Mouse (Mus musculus) neural tube, embryonic 11.5 days (tissue): Measurements from ENCODE around the gene Rfng. TPM values are rescaled to one million over a fixed set of nuclear protein-coding genes. Genes with fewer than 3 reads are reported as not detected.

Source experiments
- ATAC-seq: fragments of 200-750 bp; cut with Nextera tagmentation; 2 replicates; pipeline ENCODE4 v1.8.0; 2017; ENCODE audit warnings: moderate number of reproducible peaks, mild to moderate bottlenecking, moderate TSS enrichment, moderate library complexity; ENCODE audit not compliant: insufficient read depth, low FRiP score, low TSS enrichment
- DNase-seq: peaks from one replicate; pipeline ENCODE4 v3.0.0-alpha.2; 2015; ENCODE audit warnings: low spot score
- H3K27ac ChIP-seq: fragments of 300-500 bp; sonication (generic); 2 replicates; pipeline ENCODE4 v1.5.1; 2014; ENCODE audit warnings: low read depth, mild to moderate bottlenecking, low read length
- H3K27me3 ChIP-seq: fragments of 300-500 bp; sonication (generic); 2 replicates; pipeline ENCODE4 v1.6.1; 2014; ENCODE audit warnings: mild to moderate bottlenecking, low read length, mixed read lengths; ENCODE audit not compliant: control insufficient read depth, insufficient read depth
- H3K36me3 ChIP-seq: fragments of 300-500 bp; sonication (generic); 2 replicates; pipeline ENCODE4 v1.6.1; 2014; ENCODE audit warnings: mild to moderate bottlenecking, low read length, moderate library complexity, mixed read lengths; ENCODE audit not compliant: control insufficient read depth, insufficient read depth
- H3K4me1 ChIP-seq: fragments of 300-500 bp; sonication (generic); 2 replicates; pipeline ENCODE4 v1.6.1; 2014; ENCODE audit warnings: low read length, mixed read lengths; ENCODE audit not compliant: control insufficient read depth, insufficient read depth
- H3K4me2 ChIP-seq: fragments of 300-500 bp; sonication (generic); 2 replicates; pipeline ENCODE4 v1.6.1; 2014; ENCODE audit warnings: low read depth, mild to moderate bottlenecking, moderate library complexity
- H3K4me3 ChIP-seq: fragments of 300-500 bp; sonication (generic); 2 replicates; pipeline ENCODE4 v1.5.1; 2014; ENCODE audit warnings: low read depth, low read length
- H3K9ac ChIP-seq: fragments of 300-500 bp; sonication (generic); 2 replicates; pipeline ENCODE4 v1.6.1; 2014; ENCODE audit warnings: mild to moderate bottlenecking, low read length
- H3K9me3 ChIP-seq: fragments of 300-500 bp; sonication (generic); 2 replicates; pipeline ENCODE4 v1.6.1; 2016; ENCODE audit warnings: low read length; ENCODE audit not compliant: control insufficient read depth
- WGBS: fragments of 180-500 bp; shearing (Covaris S2); extraction: QIAGEN DNeasy Blood & Tissue Kit; methylation state at CpG from one replicate; pipeline ENCODE4 v1.1.7; 2014; 5-methylcytosine and 5-hydroxymethylcytosine counted together
- polyA plus RNA-seq: library from polyadenylated mRNA; unstranded; fragments of >200 nt; fragmentation: Nextera tagmentation; extraction: Ambion mirVana; gene quantifications from 2 replicates; pipeline ENCODE4 v1.2.1, GENCODE M21; 2014

Gene Rfng
- polyA plus RNA-seq, 1 experiment from 2014 or later, result 36.7 TPM

- Histone ChIP-seq H3K36me3 (no peaks in the 10 kb centered on the region), H3K27me3 (no peaks in the 10 kb centered on the region), H3K27ac (no peak overlapping the region), H3K4me3 (no peak overlapping the region), H3K4me2 (no peak overlapping the region), H3K9ac (no peak overlapping the region), H3K9me3 (no peaks in the 10 kb centered on the region), H3K4me1 (no peaks in the 10 kb centered on the region)
- ATAC-seq (no peak), DNase-seq (no peak)
- WGBS, result 67% methylated on average over 8 of the region's 8 CpGs
Measured at GRCm38 (mm10) chr11:120749430-120749829, 34.6 kb downstream of the Rfng start.

GRCm38 (mm10) chr11:120747974-120748373 is 36.0 kb downstream of the Rfng start:
- ATAC-seq (no peak), DNase-seq (no peak)
- H3K4me1 ChIP-seq, result no peaks in the 10 kb centered on the region
- WGBS, result 83% methylated on average over 4 of the region's 4 CpGs
- H3K4me2 ChIP-seq, result no peak overlapping the region
- H3K27ac ChIP-seq, result no peak overlapping the region
- H3K36me3 ChIP-seq, result no peaks in the 10 kb centered on the region
- no peak overlapping the region for H3K4me3 ChIP-seq
- no peaks in the 10 kb centered on the region for H3K27me3 ChIP-seq
- H3K9ac ChIP-seq, result no peak overlapping the region
- no peaks in the 10 kb centered on the region for H3K9me3 ChIP-seq

DNA sequence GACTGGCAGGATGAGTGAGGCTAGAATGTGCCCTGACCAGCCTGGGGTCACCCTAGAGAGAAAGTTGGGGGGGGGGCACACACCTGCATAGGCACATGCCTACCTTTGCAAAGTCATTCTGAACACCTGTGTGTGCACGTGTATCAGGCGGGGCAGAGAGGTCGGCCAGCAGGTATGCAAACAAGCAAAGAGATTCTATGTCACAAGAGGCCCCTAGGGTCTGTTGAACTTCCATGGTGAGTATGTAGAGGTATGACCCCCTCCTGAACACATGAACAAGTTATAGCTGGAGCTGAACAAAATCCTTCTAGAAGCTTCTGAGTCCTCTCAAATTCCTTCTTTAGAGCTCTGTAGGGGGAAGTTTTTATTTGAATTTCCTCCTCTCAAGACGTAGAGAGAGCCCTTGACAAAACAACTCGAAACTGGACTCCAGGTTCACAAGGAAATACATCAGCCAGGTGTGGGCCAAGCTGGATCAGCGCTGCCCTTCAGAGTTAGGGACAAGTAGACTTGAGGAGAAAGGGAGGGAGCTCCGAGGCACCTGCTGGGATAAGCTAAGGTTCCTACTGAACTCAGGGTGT is 39.8 kb downstream of the Rfng start:
- ATAC-seq, result no peak
- H3K9me3 ChIP-seq, result no peaks in the 10 kb centered on the region
- H3K9ac ChIP-seq, result no peak overlapping the region
- DNase-seq, result no peak
- no peak overlapping the region for H3K27ac ChIP-seq
- H3K4me3 ChIP-seq, result no peak overlapping the region
- H3K36me3 ChIP-seq, result no peaks in the 10 kb centered on the region
- 72% methylated on average over 7 of the region's 7 CpGs for WGBS
- no peaks in the 10 kb centered on the region for H3K27me3 ChIP-seq
- no peak overlapping the region for H3K4me2 ChIP-seq
- no peaks in the 10 kb centered on the region for H3K4me1 ChIP-seq

DNA sequence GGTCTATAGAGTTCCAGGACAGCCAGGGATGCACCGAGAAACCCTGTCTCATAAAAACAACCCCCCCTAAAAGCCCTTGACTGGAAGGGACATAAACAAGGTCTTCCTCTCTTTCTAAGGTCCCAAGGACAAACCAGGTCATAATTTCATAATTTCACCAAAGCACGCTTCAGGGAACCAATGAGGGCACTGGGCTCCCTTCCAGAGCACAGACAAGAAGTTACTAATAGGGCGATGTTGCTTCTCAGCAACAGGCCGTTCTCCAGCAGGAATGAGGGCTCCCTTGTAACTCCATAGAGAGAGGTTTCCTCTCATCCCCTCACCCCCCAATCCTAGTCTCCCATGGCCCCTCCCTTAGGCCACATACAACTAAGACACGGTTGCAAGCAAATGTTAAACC is 43.0 kb downstream of the Rfng start:
- ATAC-seq (no peak), DNase-seq (no peak)
- no peak overlapping the region for H3K4me3 ChIP-seq
- no peaks in the 10 kb centered on the region for H3K4me1 ChIP-seq
- H3K27me3 ChIP-seq, result no peaks in the 10 kb centered on the region
- H3K9ac ChIP-seq, result no peak overlapping the region
- H3K9me3 ChIP-seq, result no peaks in the 10 kb centered on the region
- H3K27ac ChIP-seq, result no peak overlapping the region
- H3K36me3 ChIP-seq, result no peaks in the 10 kb centered on the region
- 90% methylated on average over 5 of the region's 5 CpGs for WGBS
- no peak overlapping the region for H3K4me2 ChIP-seq

DNA sequence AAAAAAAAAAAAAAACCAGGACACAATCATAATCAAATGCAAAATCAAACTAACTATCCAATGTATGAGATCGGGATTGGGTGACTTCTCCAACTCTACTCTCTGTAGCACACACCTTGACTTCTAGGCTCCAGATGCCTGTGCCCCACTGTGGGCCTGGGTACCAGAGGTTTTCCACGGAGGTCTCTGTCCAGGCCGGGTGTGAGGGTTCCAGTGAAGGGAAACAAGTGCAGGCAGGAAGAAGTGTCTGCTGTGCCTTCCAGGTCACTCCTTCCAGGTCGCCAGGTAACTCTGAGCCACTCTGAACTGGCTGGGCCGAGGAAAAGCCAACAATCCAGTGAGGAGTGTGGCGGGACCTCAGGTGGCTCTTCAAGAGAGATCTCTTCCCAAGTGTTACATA is 47.6 kb downstream of the Rfng start:
- WGBS, result 77% methylated on average over 6 of the region's 6 CpGs
- no peak overlapping the region for H3K27ac ChIP-seq
- no peak for ATAC-seq
- no peaks in the 10 kb centered on the region for H3K4me1 ChIP-seq
- H3K36me3 ChIP-seq, result no peaks in the 10 kb centered on the region
- DNase-seq, result no peak
- H3K4me2 ChIP-seq, result no peak overlapping the region
- H3K4me3 ChIP-seq, result no peak overlapping the region
- H3K9ac ChIP-seq, result no peak overlapping the region
- no peaks in the 10 kb centered on the region for H3K9me3 ChIP-seq
- no peaks in the 10 kb centered on the region for H3K27me3 ChIP-seq

DNA sequence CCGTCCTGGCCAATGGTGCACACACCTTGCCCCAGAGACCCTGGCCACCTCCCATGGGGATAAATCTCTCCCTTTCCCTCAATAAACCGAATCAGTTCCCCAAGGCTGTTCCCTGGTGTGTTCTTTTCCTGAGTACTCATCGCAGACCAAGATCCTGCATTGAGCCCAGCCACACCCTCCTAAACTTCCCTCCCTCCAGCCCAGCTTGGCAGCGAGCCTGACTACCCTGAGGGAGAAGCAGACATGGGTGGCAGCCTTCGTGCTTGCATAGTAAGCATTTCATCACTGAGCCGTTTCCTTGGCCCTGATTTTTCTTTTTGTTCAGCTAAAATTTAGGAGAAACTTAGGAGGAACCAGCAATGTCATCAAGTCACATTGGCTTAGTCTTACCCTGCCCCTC is 50.5 kb downstream of the Rfng start:
- Histone ChIP-seq H3K27ac (no peak overlapping the region), H3K4me1 (no peaks in the 10 kb centered on the region), H3K4me2 (no peak overlapping the region), H3K27me3 (no peaks in the 10 kb centered on the region), H3K9me3 (no peaks in the 10 kb centered on the region), H3K36me3 (no peaks in the 10 kb centered on the region), H3K9ac (no peak overlapping the region), H3K4me3 (no peak overlapping the region)
- DNase-seq, result no peak
- 68% methylated on average over 6 of the region's 6 CpGs for WGBS
- ATAC-seq, result no peak

- H3K9ac ChIP-seq, result no peak within 1 kb of the TSS
- H3K4me3 ChIP-seq, result no peak within 1 kb of the TSS
- ATAC-seq, result no peak
- no peaks in the 10 kb centered on the region for H3K27me3 ChIP-seq
- no peaks in the 10 kb centered on the region for H3K9me3 ChIP-seq
- no peaks in the 10 kb centered on the region for H3K36me3 ChIP-seq
- no peak within 1 kb of the TSS for H3K4me2 ChIP-seq
- DNase-seq, result no peak
- H3K27ac ChIP-seq, result no peak within 1 kb of the TSS
- 78% methylated on average over 12 of the region's 12 CpGs for WGBS
- no peaks in the 10 kb centered on the region for H3K4me1 ChIP-seq
Measured at GRCm38 (mm10) chr11:120731858-120732680, 51.9 kb downstream of the Rfng start, which contains the start of gene Cbr2. Gene Cbr2 (minus strand): TSS chr11:120732114.

DNA sequence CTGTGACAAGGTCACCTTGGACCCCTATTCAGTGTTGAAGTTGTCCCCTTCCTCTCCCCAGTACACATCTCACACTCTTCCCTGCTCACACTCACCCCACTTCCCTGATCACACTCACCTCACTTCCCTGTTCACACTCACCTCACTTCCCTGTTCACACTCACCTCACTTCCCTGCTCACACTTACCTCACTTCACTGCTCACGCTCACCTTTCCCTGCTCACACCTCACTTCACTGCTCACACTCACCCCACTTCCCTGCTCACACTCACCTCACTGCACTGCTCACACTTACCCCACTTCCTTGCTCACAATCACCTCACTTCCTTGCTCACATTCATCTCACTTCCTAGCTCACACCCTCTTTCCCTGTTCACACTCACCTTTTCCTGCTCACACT is 52.6 kb downstream of the Rfng start:
- ATAC-seq, result no peak

More for the DNA sequence above, 52.6 kb downstream of the Rfng start:
- Histone ChIP-seq H3K4me1 (peaks cover 1% of the 10 kb centered on the region; the same call in 1 of the 2 replicates), H3K9ac (no peak overlapping the region), H3K36me3 (no peaks in the 10 kb centered on the region), H3K27me3 (no peaks in the 10 kb centered on the region), H3K4me3 (no peak overlapping the region), H3K4me2 (no peak overlapping the region), H3K9me3 (no peaks in the 10 kb centered on the region), H3K27ac (no peak overlapping the region)
- DNase-seq, result no peak
- 96% methylated on average over 1 of the region's 1 CpGs for WGBS
